Mouse (Mus musculus) mesoderm, embryonic 11.5 days (tissue): ENCODE results near the gene Tkt.
"Not testable (repeated sequence)": the region's sequence is repeated elsewhere in the genome, so short reads cannot be mapped to it uniquely, and the experiment has no call there.

Experiments
- DNase-seq: peaks from one replicate; pipeline ENCODE4 v3.0.0-alpha.2; 2012; ENCODE audit warnings: low read depth, low spot score

The Tkt gene

DNA sequence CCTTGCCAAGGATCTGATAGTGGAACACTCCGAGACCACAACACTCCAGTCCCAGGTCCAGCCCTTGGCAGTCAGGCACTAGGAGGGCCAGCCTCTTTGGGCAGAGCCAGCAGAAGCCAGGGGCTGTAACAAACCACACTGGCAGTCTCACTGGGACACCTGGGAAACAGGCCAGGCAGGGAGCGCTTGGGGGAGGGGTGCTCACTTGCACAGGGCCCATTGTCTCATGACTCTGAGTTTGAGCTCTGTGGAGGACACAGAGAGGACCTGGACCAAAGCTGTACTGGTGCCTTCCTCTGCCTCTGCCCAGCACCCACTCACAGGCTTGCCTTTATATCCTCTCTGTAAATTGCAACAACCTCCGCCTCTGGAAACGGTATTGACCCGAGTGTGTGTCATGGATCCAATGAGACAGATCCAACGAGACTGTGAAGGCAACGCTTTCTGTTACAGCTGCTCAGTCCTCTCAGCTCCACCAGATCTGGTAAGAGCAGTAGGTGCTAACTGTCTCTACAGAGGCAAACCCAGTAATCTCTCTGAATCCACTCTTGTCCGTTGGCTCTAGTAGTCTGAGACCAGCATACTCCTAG is at the start of gene Tkt:
TSS of gene Tkt (plus strand) at position 229 of the 590 bp plus-strand sequence.
- DNase-seq, result peak; percentile 6

DNA sequence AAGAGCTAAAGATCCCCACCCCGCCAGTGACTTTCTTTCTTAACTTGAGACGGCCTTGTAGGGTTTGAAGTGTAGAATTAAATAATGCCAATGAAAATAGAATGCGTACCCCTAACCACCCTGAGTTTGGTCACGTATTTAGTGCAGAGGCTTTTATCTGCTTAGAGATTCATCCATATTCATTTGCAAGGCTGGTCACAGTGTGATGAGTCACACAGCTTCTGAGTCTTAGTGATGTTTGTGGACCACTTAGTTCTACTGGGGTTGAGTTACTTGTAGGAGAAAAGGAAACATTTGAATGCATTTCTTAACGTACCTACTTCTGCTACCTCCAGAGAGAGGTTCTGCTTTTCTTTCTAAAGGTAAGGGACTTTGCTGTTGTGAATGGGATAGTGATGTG is 43.2 kb upstream of the Tkt start:
- no peak for DNase-seq

DNA sequence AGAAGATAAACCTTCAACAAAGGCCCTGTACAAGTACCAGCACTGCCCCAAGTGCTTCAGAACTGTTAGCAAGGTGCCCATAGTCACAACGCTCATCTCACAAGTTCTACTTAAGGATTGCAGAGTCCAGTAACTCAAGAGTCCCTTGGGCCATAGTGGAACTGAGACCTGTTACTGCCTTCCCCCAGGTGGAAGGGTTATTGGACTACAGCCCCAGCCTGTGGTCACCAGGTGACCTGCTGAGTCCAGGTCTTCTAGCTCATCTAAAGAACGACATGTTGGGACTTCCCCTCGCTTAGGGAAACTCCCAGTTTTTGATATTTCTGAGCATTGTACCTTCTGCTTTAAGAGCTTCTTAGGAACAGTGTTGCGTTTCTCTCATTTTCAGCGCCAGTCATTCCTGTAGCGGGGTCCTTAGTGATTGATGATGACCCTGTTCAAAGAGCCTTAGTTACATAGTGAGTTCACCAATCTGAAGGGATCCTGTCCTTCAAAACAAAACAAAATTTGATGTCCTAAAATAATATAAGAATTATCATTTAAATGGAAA is 37.9 kb upstream of the Tkt start:
- no peak for DNase-seq

DNA sequence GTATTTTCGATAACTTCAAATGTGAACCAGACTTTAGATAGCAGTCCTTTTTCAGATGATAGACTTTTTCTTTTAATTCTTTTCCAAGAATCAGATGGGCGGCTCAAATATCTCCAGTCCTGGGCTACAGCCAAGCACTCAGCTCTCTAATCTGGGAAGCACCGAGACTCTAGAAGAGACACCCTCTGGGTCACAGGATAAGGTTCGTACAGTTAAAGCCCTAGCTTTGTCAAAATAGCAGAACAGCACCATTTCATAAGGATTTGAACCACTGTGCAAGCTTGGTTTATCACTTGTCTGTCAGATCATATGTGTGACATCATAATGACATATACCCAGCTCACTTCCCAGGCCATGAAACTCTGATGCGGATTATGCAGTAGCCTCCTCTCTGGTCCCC is 35.3 kb upstream of the Tkt start:
- no peak for DNase-seq

DNA sequence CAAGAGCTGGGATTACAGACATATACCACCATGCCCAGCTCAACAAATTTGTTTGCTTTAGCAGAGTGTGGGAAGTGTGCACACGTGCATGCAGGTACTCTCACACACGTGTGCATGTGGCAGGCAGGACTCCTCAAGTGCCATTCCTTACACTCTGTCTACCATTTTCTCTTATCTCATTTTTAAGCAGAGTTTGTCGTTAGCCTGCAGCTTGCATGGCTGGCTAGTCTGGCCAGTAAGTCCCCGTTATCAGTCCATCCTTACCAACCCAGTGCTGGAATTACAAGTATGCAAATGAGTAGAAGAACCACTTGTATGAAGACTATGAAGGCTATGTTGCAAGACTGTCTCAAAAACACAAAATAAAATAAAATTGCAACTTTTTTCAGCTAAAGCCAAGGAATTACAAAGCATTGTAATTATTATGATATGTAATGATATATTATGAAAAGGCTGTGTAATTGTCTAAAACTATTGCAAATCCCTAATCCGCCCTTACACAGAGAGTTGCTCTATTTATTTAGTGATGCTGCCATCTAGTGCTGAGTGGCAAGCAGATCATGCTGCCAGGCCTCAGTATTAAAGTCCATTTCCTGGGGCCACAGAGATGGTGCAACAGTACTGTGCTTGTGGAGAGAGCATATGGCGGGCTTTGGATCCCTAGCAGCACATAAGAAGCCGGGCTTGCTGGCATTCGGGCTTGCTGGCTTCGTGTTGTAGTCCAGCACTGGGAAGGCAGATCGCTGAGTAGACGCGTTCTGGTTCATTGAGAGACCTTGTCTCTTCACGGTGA is 32.0 kb upstream of the Tkt start:
- peak; percentile 12 for DNase-seq

DNA sequence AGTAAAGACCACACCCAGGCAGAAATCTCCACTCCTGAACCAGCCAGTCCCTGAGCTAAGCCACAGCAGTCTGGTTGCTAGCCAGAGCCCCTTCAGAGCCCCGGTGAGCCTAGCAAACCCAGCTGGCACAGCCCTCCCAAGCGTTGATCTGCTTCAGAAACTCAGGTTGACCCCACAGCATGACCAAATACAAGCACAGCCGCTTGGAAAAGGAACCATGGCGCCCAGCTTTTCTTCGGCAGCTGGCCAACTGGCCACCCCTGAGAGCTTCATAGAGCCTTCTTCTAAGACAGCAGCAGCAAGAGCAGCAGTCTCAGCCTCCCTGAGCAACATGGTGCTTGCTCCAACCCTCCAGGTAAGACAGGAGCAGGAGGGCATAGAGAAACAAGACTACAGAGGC is 28.8 kb upstream of the Tkt start:
- DNase-seq, result no peak

DNA sequence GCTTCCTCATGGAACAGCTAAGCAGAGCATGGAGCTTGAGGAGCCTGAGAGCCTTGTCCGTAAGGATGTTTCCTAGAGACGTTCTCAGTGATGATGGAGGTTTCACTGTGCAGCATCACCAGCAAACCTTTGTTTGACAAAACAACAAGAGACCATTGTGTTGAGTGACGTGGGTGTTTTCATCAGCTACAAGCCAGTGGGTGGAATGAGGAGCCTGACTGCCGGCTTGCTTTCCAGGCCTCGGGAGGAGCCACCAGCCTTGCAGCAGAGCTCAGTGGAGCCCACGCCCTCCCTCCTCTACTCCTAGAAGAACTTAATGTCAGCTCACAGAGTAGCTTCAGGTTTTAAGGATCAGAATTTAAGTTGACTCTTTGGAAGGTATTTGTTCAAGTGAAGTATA is 24.8 kb upstream of the Tkt start:
- DNase-seq, result no peak

DNA sequence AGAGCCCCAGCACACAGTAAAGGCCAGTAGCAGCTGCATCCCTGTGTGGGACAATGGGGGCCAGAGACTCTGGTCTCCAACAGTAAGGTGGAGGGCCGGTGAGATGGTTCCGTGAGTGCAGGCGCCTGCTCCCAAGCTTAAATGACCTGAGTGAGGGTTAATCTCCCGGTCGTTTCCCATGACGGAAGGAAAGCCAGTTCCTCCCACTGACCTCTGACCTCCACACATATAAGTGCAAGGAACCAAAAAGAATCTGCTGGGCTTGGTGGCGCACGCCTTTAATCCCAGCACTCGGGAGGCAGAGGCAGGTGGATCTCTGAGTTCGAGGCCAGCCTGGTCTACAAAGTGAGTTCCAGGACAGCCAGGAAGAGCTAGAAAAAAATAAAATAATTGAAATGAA is 19.8 kb upstream of the Tkt start:
- DNase-seq, result no peak

DNA sequence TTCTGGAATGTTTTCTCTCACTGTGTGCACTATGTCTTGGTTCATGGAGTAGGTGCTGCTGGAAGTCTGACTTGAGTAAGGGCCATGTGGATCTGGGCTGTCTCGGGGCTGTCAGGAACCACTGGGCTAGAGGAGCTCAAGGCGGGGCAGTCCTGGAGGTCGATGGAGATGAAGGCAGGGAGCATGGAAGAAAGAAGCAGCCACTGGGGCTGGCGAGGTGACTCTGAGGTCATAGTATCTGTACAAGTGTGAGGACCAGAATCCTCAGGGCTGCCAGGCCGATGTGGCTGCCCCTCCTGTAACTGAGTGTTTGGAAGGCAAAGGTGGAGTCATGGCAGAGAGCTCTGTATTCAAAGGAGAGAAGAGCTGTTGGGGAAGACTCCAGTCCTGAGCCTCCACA is 19.2 kb upstream of the Tkt start:
- DNase-seq, result no peak

DNA sequence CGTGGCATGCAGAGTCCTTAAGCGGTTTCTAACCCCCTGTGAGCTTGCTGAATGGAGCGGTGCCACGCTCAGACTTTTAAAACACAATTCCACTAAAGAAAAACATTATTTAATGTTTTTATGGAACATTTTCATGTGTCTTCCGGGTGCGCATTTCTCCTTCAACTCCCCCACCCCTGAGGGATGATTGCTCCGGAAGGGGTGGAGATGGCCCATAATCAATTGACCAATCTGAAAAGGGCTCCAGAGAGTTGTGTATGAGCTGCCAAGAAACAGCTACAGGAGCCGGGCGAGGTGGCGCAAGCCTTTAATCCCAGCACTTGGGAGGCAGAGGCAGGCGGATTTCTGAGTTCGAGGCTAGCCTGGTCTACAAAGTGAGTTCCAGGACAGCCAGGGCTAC is 18.7 kb upstream of the Tkt start:
- no peak for DNase-seq

DNA sequence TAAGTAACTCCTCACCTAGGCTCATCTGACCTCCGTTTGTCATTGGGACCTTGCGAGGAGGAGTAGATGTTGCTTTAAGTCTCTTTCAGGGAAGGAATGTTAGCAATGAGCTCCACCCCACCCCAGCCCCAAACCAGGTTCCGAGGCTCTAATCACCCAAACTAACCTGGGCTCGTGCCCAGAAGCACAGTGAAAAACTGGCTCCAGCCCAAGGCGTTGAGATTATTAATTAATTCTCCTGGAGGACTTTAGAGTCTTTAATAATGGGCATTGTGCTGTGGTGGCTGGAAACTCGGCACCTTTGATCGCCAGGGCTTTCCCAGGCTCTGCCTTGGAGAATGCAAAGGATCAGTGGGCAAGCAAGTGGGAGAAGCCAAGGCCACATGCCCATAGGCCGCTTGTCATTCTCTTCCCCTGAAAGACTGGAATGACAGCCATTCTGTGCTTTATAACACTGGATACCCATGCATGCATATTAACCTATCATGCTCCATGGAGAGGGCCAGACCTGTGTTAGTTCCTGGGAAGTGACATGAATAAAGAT is 17.4 kb upstream of the Tkt start:
- no peak for DNase-seq

DNA sequence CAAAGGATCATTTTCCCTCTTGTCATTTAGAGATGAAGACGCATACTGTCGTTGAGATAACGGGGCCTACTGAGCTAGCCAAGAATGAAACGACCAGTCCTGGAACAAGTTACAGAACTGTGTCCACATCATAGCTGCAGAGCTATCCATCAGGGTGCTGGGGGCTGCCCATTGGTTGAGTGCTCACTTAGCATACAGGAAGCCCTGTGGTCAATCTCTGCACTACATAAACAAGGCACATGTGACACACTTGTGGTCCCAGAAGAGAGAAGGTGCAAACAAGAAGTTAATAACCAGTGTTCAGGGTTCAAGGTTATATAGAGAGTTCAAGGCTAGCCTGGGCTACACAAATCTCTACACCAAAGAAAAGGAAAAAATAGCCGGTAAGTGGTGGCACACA is 16.7 kb upstream of the Tkt start:
- DNase-seq, result no peak

DNA sequence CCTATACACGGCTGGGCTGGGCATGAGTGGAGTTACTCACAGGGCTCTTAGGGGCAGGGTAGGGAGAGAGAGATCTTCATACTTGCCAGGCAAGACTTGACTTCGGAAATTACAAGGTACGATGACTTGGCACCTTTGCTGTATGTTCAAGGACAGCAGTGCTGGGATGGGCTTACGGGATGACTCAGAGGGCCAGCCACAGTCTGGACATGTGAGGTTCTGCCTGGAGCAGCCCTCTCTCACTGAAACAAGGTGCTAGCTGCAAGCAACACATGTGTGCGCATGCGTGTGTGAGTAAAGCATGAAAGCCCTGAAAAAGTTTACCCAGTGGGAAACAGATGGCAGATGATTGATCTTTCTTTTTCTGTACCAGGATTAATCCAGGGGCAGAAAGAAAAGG is 16.3 kb upstream of the Tkt start:
- no peak for DNase-seq

DNA sequence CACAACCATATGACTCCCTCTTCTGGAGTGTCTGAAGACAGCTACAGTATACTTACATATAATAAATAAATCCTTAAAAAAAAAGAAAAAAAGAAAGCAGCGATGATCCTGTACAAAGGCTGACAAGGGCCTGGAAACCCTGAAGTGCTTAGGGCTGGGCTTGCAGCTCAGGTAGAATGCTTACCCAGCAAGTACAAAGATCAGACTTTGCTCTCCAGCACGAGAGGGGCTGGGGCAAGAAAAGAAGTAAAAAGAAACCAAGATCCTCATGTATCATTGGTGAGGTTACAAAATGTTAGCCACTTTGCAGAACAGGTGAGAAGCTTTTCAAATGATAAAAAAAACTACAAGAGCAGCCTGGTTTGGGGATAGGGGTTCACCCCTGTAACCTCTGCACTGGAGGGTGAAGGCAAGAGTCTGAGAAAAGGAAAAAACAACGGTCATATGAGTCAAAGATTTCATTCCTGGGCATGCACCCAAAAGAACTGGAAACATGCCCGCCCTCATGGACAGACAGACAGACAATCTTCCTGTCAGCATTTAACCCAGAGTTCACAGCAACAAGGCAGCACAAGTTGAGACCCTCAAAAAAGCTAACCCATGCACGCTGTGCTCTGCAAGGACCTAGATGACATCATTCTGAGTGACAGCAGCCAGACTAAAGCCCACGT is 14.2 kb upstream of the Tkt start:
- no peak for DNase-seq

DNA sequence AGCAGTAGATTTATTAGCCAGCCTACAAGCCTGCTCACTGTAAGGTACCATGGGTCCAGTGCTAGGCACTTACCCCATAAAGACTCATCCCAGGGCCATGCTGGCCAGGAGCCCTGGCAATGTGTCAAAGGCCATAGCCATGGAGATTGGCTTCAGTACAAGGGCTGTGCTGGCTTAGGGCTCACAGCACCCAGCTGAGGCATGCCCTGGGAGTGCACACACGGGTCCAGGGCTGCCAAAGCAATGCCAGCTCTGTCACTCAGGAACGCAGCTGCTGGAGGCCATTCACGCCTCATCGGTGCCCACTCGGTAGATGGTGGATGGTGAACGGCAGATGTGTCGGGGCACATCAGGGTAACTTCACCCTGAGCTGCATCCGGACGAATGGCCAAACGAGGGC is 6.6 kb upstream of the Tkt start:
- DNase-seq, result no peak

DNA sequence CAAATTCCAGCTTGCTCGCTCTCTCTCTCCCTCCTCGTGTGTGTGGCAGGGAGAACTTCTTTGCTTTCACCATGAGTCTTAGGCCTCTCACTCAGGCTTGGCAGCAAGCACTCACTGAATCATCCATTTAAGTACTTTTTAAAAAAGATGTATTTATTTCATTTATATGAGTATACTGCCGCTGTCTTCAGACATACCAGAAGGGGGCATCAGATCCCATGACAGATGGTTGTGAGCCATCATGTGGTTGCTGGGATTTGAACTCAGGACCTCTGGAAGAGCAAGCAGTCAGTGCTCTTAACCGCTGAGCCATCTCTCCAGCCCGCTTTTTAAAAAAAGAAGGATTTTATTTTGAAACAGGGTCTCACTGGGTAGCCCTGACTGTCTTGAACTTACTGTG is 4.8 kb upstream of the Tkt start:
- not testable (repeated sequence) for DNase-seq

DNA sequence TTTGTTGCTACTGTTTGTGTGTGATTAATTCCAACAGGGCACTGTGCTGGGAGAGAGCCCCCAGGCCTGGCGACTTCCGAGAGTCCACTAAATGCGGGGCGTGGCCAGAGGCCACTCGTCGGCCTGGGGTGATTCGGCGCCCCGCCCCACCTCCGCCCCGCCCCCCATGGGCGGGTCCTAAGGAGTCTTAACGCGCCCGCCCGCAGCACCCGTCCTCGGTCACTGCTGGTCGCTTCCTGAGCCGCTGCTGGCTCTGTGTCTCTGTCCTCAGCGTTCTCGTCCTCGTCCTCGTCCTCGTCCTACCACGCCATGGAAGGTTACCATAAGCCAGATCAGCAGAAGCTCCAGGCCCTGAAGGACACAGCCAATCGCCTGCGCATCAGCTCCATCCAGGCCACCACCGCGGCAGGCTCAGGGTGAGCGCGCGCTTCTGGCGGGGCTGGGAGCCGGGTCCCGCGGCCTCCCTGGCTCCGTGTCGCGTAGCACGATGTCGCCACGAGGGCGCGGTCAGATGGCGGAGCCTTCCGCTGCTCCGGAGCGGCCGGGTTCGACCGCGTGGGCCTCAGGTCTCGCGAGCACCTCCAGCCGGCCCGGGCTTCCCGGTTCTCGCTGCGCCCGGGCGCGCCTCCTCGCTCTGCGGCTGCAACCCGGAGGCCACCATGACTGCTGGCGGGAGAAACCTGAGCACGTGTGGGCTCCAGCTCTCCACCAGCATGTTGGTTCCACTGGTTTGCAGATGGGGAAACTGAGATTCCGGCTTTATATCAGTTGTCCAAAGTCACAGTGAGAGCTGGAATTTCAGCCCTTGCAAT is 1.0 kb downstream of the Tkt start:
- DNase-seq, result peak; percentile 95

DNA sequence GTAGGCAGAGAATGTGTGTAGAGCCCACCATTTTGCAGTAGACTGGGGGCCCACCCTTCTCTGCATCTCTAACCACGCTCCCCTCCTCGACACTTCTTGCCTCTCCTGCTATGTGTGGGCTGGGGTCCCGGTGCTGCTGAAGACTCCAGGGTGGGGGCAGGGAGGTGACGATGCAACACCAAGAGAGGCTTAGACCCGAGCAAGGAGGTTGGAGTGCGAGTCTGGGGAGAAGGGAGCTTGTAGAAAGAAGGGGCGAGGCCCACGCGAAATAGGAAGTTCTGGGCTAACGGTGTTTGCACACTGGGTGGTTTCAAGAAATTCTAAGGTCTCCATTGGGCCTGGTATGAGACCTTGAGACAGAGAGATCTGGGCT is 1.6 kb downstream of the Tkt start:
- no peak for DNase-seq

DNA sequence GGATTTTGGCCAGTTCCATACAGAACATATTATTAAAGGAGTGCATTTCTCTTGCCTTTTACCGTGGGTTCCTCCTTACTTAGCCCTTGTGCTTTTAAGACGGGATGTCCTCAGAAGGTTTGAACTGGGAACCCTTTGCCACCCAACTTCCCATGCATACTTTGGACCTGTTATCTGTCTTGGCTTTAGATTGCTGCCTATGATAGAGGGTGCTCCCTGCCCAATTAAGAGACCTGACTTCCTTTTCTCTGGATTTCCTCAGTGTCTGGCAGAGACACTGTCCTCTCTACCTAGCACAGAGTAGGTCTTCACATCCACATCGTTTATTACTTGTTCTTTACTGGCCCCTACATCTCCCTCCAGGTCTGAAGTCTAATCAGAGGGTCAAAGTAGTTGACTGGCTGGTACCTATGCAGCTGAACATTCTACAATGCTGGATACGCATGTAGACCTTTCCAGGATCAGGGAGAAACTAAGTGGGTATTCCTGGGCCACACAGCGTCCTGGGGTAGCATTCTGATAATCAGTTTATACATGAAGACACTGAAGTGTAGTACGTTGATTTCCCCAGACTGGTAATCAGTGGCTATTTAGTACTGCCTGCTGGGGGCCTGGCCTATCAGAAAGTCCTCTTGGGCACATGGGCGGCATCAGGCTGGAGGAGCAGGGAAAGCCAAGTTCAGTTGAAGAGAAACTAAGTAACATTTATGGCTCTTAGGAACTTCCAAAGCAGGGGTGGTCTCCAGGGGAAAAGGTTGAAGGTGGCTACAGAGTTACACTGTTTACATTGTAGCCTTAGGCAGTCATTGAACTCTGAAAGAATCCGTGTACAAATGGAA is 2.3 kb downstream of the Tkt start:
- DNase-seq, result no peak

DNA sequence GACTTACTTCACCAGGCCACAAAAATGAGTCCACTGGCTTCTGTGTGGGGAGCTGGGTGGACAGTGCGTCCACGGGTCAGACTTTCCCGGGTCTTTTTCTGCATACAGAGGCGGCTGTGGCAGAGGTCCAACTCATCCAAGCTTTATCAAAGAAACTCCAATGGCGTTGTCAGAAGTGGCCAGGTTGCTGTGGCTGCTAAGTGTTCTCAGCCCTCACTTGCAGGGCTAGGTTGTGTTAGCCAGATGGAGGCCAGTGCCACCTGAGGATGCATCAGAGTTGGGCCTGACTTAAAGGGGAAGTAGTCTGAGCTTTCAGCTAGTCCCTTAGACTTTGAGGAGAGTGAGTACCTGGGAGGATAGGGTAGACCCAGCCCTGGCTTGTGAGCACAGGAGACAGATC is 3.4 kb downstream of the Tkt start:
- DNase-seq, result no peak

DNA sequence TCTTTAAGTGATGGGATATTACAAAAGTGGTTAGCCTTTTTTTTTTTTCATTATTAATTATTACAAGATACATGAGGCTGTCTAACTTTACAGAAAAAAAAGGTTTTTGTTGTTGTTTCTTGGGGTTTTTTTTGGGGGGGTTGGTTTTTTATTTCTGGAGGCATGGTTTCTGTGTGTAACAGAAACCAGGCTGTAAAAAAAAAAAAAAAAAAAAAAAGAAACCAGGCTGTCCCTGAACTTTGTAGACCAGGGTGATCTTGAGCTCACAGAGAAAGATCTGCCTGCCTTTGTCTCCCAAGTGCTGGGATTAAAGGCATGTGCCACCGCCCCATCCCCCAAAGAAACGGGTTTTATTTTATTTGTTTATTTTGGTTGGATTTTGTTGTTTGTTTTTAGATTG is 3.8 kb downstream of the Tkt start:
- DNase-seq, result no peak
